Mouse (Mus musculus) adipocyte (in vitro differentiated cells): ENCODE measurements at regions not wholly inside any gene's neighbourhood (a gene's known extent, or its start where the extent isn't known, plus 50 kb on each side); places are given as distances from the start of the nearest gene placed in this dataset.

Experiments used
- DNase-seq: peaks from one replicate; pipeline ENCODE4 v3.0.0-alpha.2; 2016; ENCODE audit warnings: low spot score

GRCm38 (mm10) chr8:35877581-35877980 lies 112.0 kb downstream of the Gm19410 start:
- DNase-seq = no peak

- no peak for DNase-seq
These were observed 116.2 kb downstream of the Gm19410 start for GRCm38 (mm10) chr8:35881810-35882209.

GRCm38 (mm10) chr8:35882638-35883455 lies 117.3 kb downstream of the Gm19410 start:
- DNase-seq = no peak

GRCm38 (mm10) chr8:35883456-35883780 lies 117.8 kb downstream of the Gm19410 start:
- DNase-seq = no peak

- no peak for DNase-seq
These were observed 119.0 kb downstream of the Gm19410 start for GRCm38 (mm10) chr8:35884545-35884944.

DNA sequence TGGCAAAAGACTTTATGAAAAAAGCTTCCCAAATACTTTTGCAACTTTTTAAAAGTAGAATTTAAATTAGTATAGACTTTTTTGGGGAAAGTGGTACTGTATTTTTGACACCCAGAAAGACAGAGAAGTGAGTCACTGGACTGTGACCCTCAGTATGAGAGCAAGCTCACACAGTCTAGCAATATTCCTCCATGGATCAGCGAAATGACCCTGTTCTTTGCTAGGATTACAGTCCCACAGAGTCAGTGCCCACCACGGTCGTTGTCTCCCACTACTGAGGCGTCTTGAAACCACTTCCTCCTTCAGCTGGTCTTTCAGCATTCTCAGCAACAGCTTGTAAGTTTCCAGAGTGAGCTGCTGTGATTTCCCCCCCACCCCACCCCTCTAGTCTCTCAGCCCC lies 124.5 kb downstream of the Gm19410 start:
- no peak for DNase-seq

GRCm38 (mm10) chr8:35891769-35892168 lies 126.2 kb downstream of the Gm19410 start:
- DNase-seq = peak; percentile 31

DNA sequence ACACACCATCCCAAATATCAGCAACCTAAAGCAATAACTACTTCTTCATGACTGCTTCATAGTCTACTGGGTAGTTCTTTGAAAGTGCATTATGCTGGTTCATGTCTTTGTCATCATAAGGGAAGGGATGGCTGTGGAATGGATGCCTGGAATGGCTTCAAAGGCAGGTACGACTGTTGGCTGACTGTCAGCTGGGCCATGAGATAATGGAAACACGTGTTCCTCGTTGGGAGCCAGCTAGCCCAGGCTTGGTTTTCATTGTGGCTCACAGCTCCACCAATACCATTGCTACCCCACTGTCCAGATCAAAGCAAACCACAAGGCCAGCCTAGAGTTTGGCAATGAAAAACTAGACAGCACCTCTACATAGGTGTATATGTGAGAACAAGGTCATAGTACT lies 132.9 kb downstream of the Gm19410 start:
- no peak for DNase-seq

DNA sequence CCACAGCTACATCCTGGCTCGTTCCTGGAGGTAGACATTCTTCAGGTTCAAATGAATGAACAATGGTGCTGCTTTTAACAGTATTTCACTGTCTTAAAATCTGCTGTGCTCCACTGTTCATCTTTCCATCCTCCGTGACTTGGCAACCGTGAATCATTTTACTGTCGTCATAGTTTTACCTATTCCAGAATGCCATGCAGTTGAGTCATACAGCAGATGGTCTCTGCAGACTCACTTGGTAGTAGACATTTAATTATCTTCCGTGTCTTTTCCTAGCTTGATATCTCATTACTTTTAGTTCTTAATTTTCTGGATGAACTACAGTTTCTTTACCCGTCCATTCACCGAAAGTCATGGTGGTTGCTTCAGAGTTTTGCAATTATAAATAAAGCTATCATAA lies 135.9 kb downstream of the Gm19410 start:
- no peak for DNase-seq

DNA sequence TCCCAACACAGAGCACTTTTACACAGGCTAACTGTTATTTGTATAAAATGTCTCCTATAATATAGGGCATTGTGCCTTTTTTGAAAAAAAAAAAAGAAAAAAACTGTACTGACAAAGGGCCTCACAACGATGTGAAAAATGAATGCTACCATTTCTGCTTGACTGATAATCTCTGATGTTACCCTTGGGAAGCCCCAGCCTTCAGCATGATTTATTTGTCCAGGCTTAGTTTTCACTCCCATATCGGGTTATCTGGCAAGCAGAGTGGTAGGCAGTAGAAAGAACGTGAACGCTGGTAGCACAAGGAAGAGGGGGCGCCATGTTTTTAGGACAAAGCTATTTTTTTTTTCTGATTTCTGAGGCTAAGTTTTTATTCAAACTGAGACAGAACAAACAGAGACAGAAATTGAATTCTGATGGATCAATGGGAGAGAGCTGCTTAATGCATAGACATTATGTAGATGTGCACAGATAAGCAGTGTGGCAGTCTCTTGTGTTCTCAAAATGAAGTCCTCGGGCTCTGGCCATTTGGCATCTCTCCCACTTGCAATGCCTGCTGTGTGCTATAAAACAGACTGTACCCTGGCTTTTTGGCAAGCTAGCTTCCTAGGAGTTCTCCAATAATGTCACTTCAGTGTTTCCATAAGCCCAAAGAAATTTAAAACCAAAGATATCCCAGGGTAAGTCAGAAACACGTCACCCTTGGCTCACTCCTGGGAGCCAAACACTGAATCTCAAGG lies 139.3 kb downstream of the Gm19410 start:
- peak; percentile 37 for DNase-seq

GRCm38 (mm10) chr8:35907998-35908397 lies 142.4 kb downstream of the Gm19410 start:
- no peak for DNase-seq

DNA sequence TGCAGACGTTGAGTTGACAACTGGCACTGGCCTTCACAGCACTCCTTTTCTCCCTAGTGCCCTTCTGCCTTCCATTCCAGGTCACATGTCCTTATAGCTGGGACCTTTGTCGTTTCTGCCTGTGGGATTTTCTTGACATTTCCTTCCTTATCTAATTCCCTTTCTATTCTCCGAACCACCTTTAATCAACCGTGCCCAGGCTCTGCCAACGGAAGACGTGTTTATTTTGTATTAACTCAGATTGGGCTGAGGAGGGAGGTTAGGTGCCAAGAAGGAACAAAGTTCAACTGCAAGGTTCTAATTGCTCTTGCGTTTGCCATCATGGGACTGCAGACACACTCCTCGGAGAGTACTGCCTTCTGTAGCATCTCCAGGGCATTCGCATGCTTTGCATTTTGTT lies 146.7 kb downstream of the Gm19410 start:
- peak; percentile 29 for DNase-seq

DNA sequence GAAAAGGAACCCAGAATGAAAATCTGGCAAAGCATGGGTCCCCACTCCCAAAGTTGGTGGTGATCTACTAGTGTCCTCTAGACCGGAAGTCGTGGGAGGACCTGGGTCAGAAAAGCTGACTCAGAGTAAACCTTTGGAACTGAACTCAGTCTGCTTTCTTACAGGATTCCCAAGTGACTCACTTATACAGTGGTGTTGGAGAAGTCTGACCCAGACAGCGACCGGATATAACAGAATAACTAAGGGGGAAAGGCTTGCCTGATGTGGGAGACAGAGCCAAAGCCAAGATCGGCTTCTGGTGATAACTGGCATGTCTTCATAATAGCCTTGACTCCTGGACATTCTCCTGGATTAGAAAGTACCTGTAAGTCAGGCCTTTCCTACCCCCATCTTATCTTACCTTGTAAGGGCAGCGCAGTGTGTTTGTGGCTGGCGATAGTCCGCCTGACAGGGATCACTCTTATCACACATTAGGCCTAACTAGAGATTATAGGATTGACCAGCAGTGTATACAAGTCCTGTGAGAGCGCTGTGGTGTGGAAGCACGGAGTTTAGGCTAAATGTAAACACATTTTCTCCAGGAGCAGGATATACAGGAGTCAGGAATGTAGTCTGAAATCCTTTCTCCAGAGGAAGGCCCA lies 150.4 kb downstream of the Gm19410 start:
- DNase-seq = no peak

GRCm38 (mm10) chr8:35917573-35917972 lies 152.0 kb downstream of the Gm19410 start:
- no peak for DNase-seq

GRCm38 (mm10) chr8:35919451-35919850 lies 153.9 kb downstream of the Gm19410 start:
- no peak for DNase-seq

- no peak for DNase-seq
These were observed 154.5 kb downstream of the Gm19410 start for GRCm38 (mm10) chr8:35919859-35920675.

GRCm38 (mm10) chr8:35924026-35924425 lies 158.4 kb downstream of the Gm19410 start:
- DNase-seq = no peak

GRCm38 (mm10) chr8:35927408-35927871 lies 161.8 kb downstream of the Gm19410 start:
- DNase-seq = no peak

GRCm38 (mm10) chr8:35930291-35930690 lies 164.7 kb downstream of the Gm19410 start:
- no peak for DNase-seq

GRCm38 (mm10) chr8:35933186-35934114 lies 167.9 kb downstream of the Gm19410 start:
- DNase-seq = no peak

GRCm38 (mm10) chr8:35934115-35934607 lies 168.6 kb downstream of the Gm19410 start:
- DNase-seq = no peak
